Mouse (Mus musculus) lung, postnatal 0 days (tissue): Measurements from ENCODE around the gene Scamp1. TPM values are rescaled to one million over a fixed set of nuclear protein-coding genes. Genes with fewer than 3 reads are reported as not detected.
A peak's percentile ranks its signal among the peaks of the same experiment; 100 is the strongest.

Experiments
- ATAC-seq: fragments of 200-750 bp; cut with Nextera tagmentation; 2 replicates; pipeline ENCODE4 v1.8.0; 2017; ENCODE audit warnings: moderate library complexity
- DNase-seq: peaks from one replicate; pipeline ENCODE4 v3.0.0-alpha.2; 2016; ENCODE audit warnings: low spot score
- H3K27ac ChIP-seq: fragments of 300-500 bp; sonication (generic); 2 replicates; pipeline ENCODE4 v1.5.1; 2014; ENCODE audit warnings: antibody characterized with exemption, mild to moderate bottlenecking, low read length, mixed read lengths
- H3K27me3 ChIP-seq: fragments of 300-500 bp; sonication (generic); replicated peaks from 2 replicates; pipeline ENCODE4 v1.6.1; 2014; ENCODE audit warnings: low read length, mixed read lengths; ENCODE audit not compliant: insufficient read depth
- H3K36me3 ChIP-seq: fragments of 300-500 bp; sonication (generic); 2 replicates; pipeline ENCODE4 v1.6.1; 2014; ENCODE audit warnings: low read length, mixed read lengths; ENCODE audit not compliant: insufficient read depth
- H3K4me1 ChIP-seq: fragments of 300-500 bp; sonication (generic); 2 replicates; pipeline ENCODE4 v1.6.1; 2014; ENCODE audit warnings: antibody characterized with exemption, low read depth, low read length, mixed read lengths; ENCODE audit not compliant: insufficient read depth
- H3K4me2 ChIP-seq: fragments of 300-500 bp; sonication (generic); replicated peaks from 2 replicates; pipeline ENCODE4 v1.6.1; 2014; ENCODE audit warnings: low read depth, mild to moderate bottlenecking, low read length, moderate library complexity, mixed read lengths
- H3K4me3 ChIP-seq: fragments of 300-500 bp; sonication (generic); 2 replicates; pipeline ENCODE4 v1.5.1; 2014; ENCODE audit warnings: low read depth, low read length
- H3K9ac ChIP-seq: fragments of 300-500 bp; sonication (generic); replicated peaks from 2 replicates; pipeline ENCODE4 v1.6.1; 2014; ENCODE audit warnings: low read depth, mild to moderate bottlenecking
- H3K9me3 ChIP-seq: fragments of 300-500 bp; sonication (generic); 2 replicates; pipeline ENCODE4 v1.6.1; 2016; ENCODE audit warnings: low read length, mixed read lengths
- CTCF ChIP-seq: IDR thresholded peaks from 2 replicates; pipeline ENCODE4 v1.5.1; 2016; ENCODE audit warnings: antibody characterized with exemption, mild to moderate bottlenecking
- EP300 ChIP-seq: IDR thresholded peaks from 2 replicates; pipeline ENCODE4 v1.6.1; 2016; ENCODE audit warnings: antibody characterized with exemption, mild to moderate bottlenecking, control low read depth
- WGBS: fragments of 180-500 bp; shearing (Covaris S2); extraction: QIAGEN DNeasy Blood & Tissue Kit; methylation state at CpG from one replicate; pipeline ENCODE4 v1.1.7; 2014; 5-methylcytosine and 5-hydroxymethylcytosine counted together
- polyA plus RNA-seq: library from polyadenylated mRNA; unstranded; fragments of >200 nt; fragmentation: Nextera tagmentation; extraction: Ambion mirVana; gene quantifications from 2 replicates; pipeline ENCODE4 v1.2.1, GENCODE M21; 2015

Gene Scamp1
- polyA plus RNA-seq, 1 experiment from 2014 or later, result 26.9 TPM

DNA sequence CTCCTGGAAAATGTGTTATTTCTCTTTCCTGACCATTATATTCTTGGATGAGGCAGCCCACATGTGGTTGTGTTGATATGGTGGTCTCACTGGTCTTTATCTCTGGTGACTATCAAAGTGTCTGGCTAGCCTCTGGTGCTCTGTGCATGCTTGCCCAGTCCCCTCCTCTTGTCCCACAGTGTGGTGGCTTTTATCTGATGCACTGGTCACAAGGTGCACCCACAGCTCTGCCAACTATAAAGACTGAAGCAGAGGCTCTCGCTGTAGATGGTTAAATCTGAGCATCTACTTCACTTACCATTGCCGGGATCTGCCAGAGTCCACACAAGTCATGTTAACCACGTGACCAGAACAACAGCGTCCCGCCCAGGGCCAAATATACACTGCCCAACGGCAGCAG is 19.1 kb downstream of the Scamp1 start:
- 87% methylated on average over 6 of the region's 6 CpGs for WGBS
- ATAC-seq, result no peak

DNA sequence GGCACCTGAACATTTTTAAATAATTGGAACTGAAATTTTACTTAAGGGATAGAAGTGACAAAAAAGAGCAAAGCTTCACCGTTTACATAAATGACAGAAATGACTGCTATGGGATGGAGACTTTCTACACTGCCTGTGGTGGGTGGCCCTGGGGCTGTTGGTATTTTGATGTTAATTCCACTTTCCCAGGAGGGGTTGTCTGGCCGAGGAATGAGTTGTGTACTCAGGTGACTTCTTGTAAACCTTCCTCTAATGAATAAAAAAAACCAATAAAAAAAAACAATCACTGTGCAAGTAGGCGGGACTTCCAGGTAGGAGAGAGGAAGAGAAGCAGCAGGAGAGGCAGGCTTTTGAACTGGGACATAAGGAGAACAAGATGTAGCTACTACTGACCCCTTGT is 20.4 kb downstream of the Scamp1 start:
- H3K27ac ChIP-seq, result no peak overlapping the region
- H3K9me3 ChIP-seq, result no peaks in the 10 kb centered on the region
- no peak overlapping the region for H3K4me3 ChIP-seq
- no peak overlapping the region for H3K4me2 ChIP-seq
- ATAC-seq (no peak), DNase-seq (no peak)
- H3K9ac ChIP-seq, result no peak overlapping the region
- H3K4me1 ChIP-seq, result no peaks in the 10 kb centered on the region; the same call in 1 of the 2 replicates
- WGBS, result 74% methylated on average over 3 of the region's 3 CpGs
- no peaks in the 10 kb centered on the region for H3K36me3 ChIP-seq
- TF ChIP-seq EP300 (no peak), CTCF (no peak)
- no peaks in the 10 kb centered on the region for H3K27me3 ChIP-seq

More for the DNA sequence above, 19.1 kb downstream of the Scamp1 start:
- no peak for TF ChIP-seq EP300
- TF ChIP-seq CTCF, result no peak
- H3K9me3 ChIP-seq, result no peaks in the 10 kb centered on the region
- H3K9ac ChIP-seq, result no peak overlapping the region
- H3K27ac ChIP-seq, result no peak overlapping the region
- no peaks in the 10 kb centered on the region; the same call in 1 of the 2 replicates for H3K4me1 ChIP-seq
- no peak overlapping the region for H3K4me2 ChIP-seq
- DNase-seq, result no peak
- H3K36me3 ChIP-seq, result no peaks in the 10 kb centered on the region
- no peak overlapping the region for H3K4me3 ChIP-seq
- H3K27me3 ChIP-seq, result no peaks in the 10 kb centered on the region

DNA sequence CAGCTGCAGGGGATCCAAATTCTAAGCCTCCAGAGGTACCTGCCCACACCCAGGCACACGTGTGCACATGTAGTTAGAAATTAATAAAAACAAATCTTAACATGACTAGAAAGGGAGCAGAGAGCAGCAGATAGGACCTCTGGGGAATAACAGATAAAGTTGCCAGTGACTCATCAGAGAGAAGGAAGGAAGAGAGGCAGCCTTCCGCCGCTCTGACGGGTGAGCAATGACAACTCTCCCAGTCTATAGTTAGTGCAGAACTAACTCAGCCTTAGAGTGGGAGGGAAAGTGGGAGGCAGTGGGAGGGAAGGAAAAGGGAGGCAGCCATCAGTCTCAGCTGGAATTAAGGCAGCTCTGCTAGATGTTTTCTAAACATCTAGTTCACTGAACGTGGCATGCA is 21.7 kb downstream of the Scamp1 start:
- Histone ChIP-seq H3K27ac (no peak overlapping the region), H3K27me3 (no peaks in the 10 kb centered on the region), H3K36me3 (no peaks in the 10 kb centered on the region), H3K4me3 (no peak overlapping the region), H3K4me1 (no peaks in the 10 kb centered on the region; the same call in 1 of the 2 replicates), H3K4me2 (no peak overlapping the region), H3K9me3 (no peaks in the 10 kb centered on the region), H3K9ac (no peak overlapping the region)
- 64% methylated on average over 5 of the region's 5 CpGs for WGBS
- no peak for TF ChIP-seq EP300
- no peak for TF ChIP-seq CTCF
- DNase-seq, result no peak
- peak; percentile 38 for ATAC-seq

DNA sequence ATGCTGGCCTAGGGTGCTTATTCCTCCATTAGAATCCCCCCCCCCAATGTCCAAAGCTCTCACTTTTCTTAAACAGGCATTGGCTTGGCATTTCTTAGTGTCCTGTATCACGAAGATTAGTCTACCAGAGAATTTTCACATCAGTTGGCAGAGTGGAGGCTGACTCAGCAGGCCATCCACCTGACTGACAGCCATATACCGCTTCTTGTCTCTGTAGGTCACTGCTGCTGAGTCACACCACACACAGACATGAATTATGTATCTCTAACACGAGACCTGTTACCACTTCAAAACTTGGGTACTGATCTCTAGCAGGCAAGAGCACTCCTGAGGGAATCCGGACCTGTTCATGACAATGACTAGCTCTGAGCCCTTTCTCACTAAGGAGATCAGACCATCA is 23.1 kb downstream of the Scamp1 start:
- Histone ChIP-seq H3K27me3 (no peaks in the 10 kb centered on the region), H3K4me1 (no peaks in the 10 kb centered on the region; the same call in 1 of the 2 replicates), H3K9ac (no peak overlapping the region), H3K4me3 (no peak overlapping the region), H3K36me3 (no peaks in the 10 kb centered on the region), H3K9me3 (no peaks in the 10 kb centered on the region), H3K4me2 (no peak overlapping the region), H3K27ac (no peak overlapping the region)
- TF ChIP-seq EP300 (no peak), CTCF (no peak)
- DNase-seq (no peak), ATAC-seq (no peak)
- WGBS, result 78% methylated on average over 4 of the region's 4 CpGs

DNA sequence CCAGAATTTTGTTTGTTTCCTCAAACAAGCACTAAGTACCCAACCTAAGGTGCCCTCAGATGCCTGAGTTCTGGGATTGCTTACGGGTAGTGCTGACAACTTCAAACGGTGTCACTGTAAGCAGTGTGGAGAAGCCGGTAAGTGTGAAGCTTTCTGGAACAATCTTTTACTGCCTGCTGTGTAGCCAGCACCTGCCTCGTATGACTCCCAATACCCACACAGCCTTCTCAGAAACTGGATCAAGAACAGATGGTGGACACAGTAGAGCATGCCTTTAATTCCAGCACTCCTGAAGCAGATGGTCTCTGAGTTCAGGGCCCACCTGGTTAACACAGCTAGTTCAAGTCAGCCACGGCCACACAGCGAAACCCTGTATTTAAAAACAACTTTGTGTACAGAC is 24.0 kb downstream of the Scamp1 start:
- no peak for DNase-seq
- H3K4me3 ChIP-seq, result no peak overlapping the region
- no peak overlapping the region for H3K9ac ChIP-seq
- no peak overlapping the region for H3K27ac ChIP-seq
- TF ChIP-seq EP300, result no peak
- TF ChIP-seq CTCF, result no peak
- H3K36me3 ChIP-seq, result no peaks in the 10 kb centered on the region
- no peak for ATAC-seq
- WGBS, result 66% methylated on average over 6 of the region's 6 CpGs
- no peaks in the 10 kb centered on the region for H3K9me3 ChIP-seq
- peaks cover 5% of the 10 kb centered on the region; the same call in 1 of the 2 replicates for H3K4me1 ChIP-seq
- H3K4me2 ChIP-seq, result no peak overlapping the region
- H3K27me3 ChIP-seq, result no peaks in the 10 kb centered on the region

DNA sequence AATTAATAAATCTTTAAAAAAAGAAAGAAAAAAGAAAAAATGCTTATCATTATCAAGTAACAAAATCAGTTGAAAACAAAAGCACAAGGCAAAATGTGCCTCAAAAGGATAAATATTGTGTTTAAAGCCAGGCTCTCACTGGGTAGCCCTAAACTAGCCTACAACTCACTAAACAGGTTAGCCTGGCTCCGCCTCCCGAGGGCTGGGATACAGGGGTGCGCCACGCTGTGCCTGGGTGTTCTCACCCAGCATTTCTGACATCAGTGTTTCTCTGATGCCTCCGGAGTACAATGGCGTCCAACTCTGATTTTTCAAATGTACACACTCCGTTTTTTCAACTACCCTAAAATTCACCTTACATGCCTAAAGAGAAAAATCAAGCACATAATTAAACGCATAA is 24.7 kb downstream of the Scamp1 start:
- WGBS, result 76% methylated on average over 8 of the region's 8 CpGs
- TF ChIP-seq CTCF (no peak), EP300 (no peak)
- DNase-seq (no peak), ATAC-seq (peak; percentile 48; the same call in 1 of the 2 replicates)
- Histone ChIP-seq H3K27me3 (no peaks in the 10 kb centered on the region), H3K4me1 (peaks cover 5% of the 10 kb centered on the region; the same call in 1 of the 2 replicates), H3K9ac (no peak overlapping the region), H3K4me3 (no peak overlapping the region), H3K27ac (no peak overlapping the region), H3K36me3 (no peaks in the 10 kb centered on the region), H3K4me2 (no peak overlapping the region), H3K9me3 (no peaks in the 10 kb centered on the region)

DNA sequence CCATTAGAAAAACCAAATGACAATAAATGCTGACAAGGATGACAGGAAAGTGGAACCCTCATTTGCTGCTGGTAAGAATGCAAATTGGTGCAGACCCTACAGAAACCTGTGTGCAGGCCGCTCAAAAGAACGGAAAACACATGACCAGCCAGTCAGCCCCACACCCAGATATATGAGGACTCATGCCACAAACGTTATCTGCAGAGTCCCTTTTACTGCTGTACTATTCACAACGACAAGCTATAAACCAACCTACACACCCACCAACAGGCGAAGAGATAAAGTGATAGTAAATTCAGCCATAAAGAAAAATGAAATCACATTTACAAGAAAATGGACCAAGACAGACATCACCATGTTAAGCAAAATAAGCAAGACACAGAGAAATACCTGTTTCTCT is 26.4 kb downstream of the Scamp1 start:
- TF ChIP-seq CTCF (no peak), EP300 (no peak)
- H3K4me2 ChIP-seq, result no peak overlapping the region

More for the DNA sequence above, 26.4 kb downstream of the Scamp1 start:
- Histone ChIP-seq H3K27me3 (no peaks in the 10 kb centered on the region), H3K27ac (no peak overlapping the region), H3K4me3 (no peak overlapping the region), H3K9me3 (no peaks in the 10 kb centered on the region), H3K4me1 (peaks cover 5% of the 10 kb centered on the region; the same call in 1 of the 2 replicates), H3K9ac (no peak overlapping the region), H3K36me3 (no peaks in the 10 kb centered on the region)
- DNase-seq, result no peak
- 77% methylated on average over 5 of the region's 5 CpGs for WGBS
- ATAC-seq, result no peak
